Mouse (Mus musculus) spleen, adult 2 months (tissue): ENCODE measurements around the gene Mia3. TPM values are rescaled to one million over a fixed set of nuclear protein-coding genes. Genes with fewer than 3 reads are reported as not detected.

Experiments
- DNase-seq, 2 experiments: peaks; one replicate each; pipeline versions ENCODE4 v3.0.0 to v3.0.0-alpha.2; 2012 to 2021; ENCODE audit warnings: low spot score in 2 of 2, low read depth in 1 of 2
- H3K27ac ChIP-seq: fragments of 200-500 bp; 2 replicates; pipeline ENCODE4 v1.5.1; 2012; ENCODE audit warnings: low read length, inconsistent platforms; ENCODE audit not compliant: insufficient read depth
- H3K27me3 ChIP-seq: fragments of 200-500 bp; 2 replicates; pipeline ENCODE4 v1.6.1; 2012; ENCODE audit warnings: mild to moderate bottlenecking, moderate library complexity, low read length, inconsistent platforms; ENCODE audit not compliant: control insufficient read depth, insufficient read depth
- H3K36me3 ChIP-seq: fragments of 200-500 bp; 2 replicates; pipeline ENCODE4 v1.6.1; 2012; ENCODE audit warnings: mild to moderate bottlenecking, low read length, inconsistent platforms; ENCODE audit not compliant: control insufficient read depth, insufficient read depth
- H3K4me1 ChIP-seq: fragments of 200-500 bp; 2 replicates; pipeline ENCODE4 v1.6.1; 2011; ENCODE audit warnings: inconsistent platforms; ENCODE audit not compliant: control insufficient read depth, insufficient read depth, insufficient read length
- H3K4me3 ChIP-seq: fragments of 200-500 bp; 2 replicates; pipeline ENCODE4 v1.5.1; 2011; ENCODE audit warnings: mild to moderate bottlenecking, inconsistent platforms; ENCODE audit not compliant: insufficient read depth, insufficient read length; ENCODE audit errors: extremely low read depth
- CTCF ChIP-seq: fragments of 200-500 bp; IDR thresholded peaks from 2 replicates; pipeline ENCODE4 v1.5.1; 2011; ENCODE audit warnings: mild to moderate bottlenecking, inconsistent platforms; ENCODE audit not compliant: insufficient read depth, insufficient read length, insufficient replicate concordance; ENCODE audit errors: extremely low read depth
- POLR2A ChIP-seq: fragments of 200-500 bp; IDR thresholded peaks from 2 replicates; pipeline ENCODE4 v1.6.1; 2011; ENCODE audit warnings: low read depth, low read length, inconsistent platforms
- WGBS: fragments of 180-500 bp; shearing (Covaris S2); methylation state at CpG from one replicate; pipeline ENCODE4 v1.1.7; 2018; 5-methylcytosine and 5-hydroxymethylcytosine counted together
- polyA plus RNA-seq: library from polyadenylated mRNA; depleted of rRNA; stranded (reverse); fragments of >200 nt; gene quantifications from 2 replicates; pipeline ENCODE4 v1.2.3, GENCODE M21; 2012; rRNA removed

Mia3 gene
- polyA plus RNA-seq, 1 experiment = 35.9 TPM

GRCm38 (mm10) chr1:183296877-183297383 lies 72.4 kb downstream of the Mia3 start, which contains the start of gene Brox:
Brox (minus strand) TSS chr1:183297269.
- Histone ChIP-seq H3K4me3 (peak within 1 kb of the TSS; percentile 95), H3K27ac (peak within 1 kb of the TSS; percentile 97), H3K27me3 (no peaks in the 10 kb centered on the region), H3K4me1 (no peaks in the 10 kb centered on the region), H3K36me3 (peaks cover 11% of the 10 kb centered on the region)
- peak; percentile 78 to 96 for DNase-seq
- 1% methylated on average over 37 of the region's 39 CpGs for WGBS
- TF ChIP-seq POLR2A (peak; percentile 0; the same call in 1 of the 2 replicates), CTCF (no peak)

- Histone ChIP-seq H3K27ac (peak within 1 kb of the TSS; percentile 97), H3K4me3 (peak within 1 kb of the TSS; percentile 95), H3K27me3 (no peaks in the 10 kb centered on the region), H3K4me1 (no peaks in the 10 kb centered on the region), H3K36me3 (peaks cover 11% of the 10 kb centered on the region)
- under 1% methylated on average over 26 of the region's 26 CpGs for WGBS
- no peak for TF ChIP-seq POLR2A
- no peak for TF ChIP-seq CTCF
- DNase-seq = peak in 1 of 2 experiments; percentile 58
These were observed 72.9 kb downstream of the Mia3 start, which contains the start of gene Aida for GRCm38 (mm10) chr1:183296465-183296864. Aida (plus strand) TSS chr1:183296590.

- Histone ChIP-seq H3K4me1 (no peaks in the 10 kb centered on the region), H3K4me3 (no peak overlapping the region), H3K27ac (no peak overlapping the region), H3K27me3 (no peaks in the 10 kb centered on the region), H3K36me3 (peaks cover 47% of the 10 kb centered on the region)
- no peak for TF ChIP-seq CTCF
- no peak for TF ChIP-seq POLR2A
- DNase-seq = no peak
- WGBS = 93% methylated on average over 4 of the region's 4 CpGs
These were observed 79.8 kb downstream of the Mia3 start for GRCm38 (mm10) chr1:183289576-183289975.

GRCm38 (mm10) chr1:183288351-183288750 lies 81.0 kb downstream of the Mia3 start:
- WGBS = 97% methylated on average over 3 of the region's 3 CpGs
- Histone ChIP-seq H3K36me3 (peaks cover 50% of the 10 kb centered on the region), H3K4me3 (no peak overlapping the region), H3K4me1 (no peaks in the 10 kb centered on the region), H3K27me3 (no peaks in the 10 kb centered on the region), H3K27ac (no peak overlapping the region)
- DNase-seq = no peak
- TF ChIP-seq CTCF = no peak

Other genes starting within 250 kb of the Mia3 start
- 8.5 and 10.4 TPM in 2 replicates for gene Disp1, start 148.0 kb downstream of the Mia3 start, polyA plus RNA-seq
- gene Aida, start 73.0 kb downstream of the Mia3 start, polyA plus RNA-seq = 12.8 and 13.6 TPM in 2 replicates
- gene Brox, start 72.3 kb downstream of the Mia3 start, polyA plus RNA-seq = 10.1 and 11.3 TPM in 2 replicates
- 4.4 and 5.7 TPM in 2 replicates for gene Taf1a, start 19.4 kb upstream of the Mia3 start, polyA plus RNA-seq
- gene Hhipl2, start 48.7 kb upstream of the Mia3 start, polyA plus RNA-seq = 0.02 and 0.05 TPM in 2 replicates